Mouse (Mus musculus) neural tube, embryonic 12.5 days (tissue): ENCODE data around the gene Kif16b. TPM values are rescaled to one million over a fixed set of nuclear protein-coding genes. Genes with fewer than 3 reads are reported as not detected.

Experiments used
- ATAC-seq: fragments of 200-750 bp; cut with Nextera tagmentation; 2 replicates; pipeline ENCODE4 v1.8.0; 2017; ENCODE audit warnings: low read depth, mild to moderate bottlenecking, moderate TSS enrichment, moderate library complexity; ENCODE audit not compliant: low FRiP score
- H3K27ac ChIP-seq: fragments of 300-500 bp; sonication (generic); 2 replicates; pipeline ENCODE4 v1.5.1; 2016
- H3K27me3 ChIP-seq: fragments of 300-500 bp; sonication (generic); replicated peaks from 2 replicates; pipeline ENCODE4 v1.6.1; 2016; ENCODE audit warnings: mild to moderate bottlenecking
- H3K36me3 ChIP-seq: fragments of 300-500 bp; sonication (generic); 2 replicates; pipeline ENCODE4 v1.6.1; 2016; ENCODE audit warnings: mild to moderate bottlenecking
- H3K4me1 ChIP-seq: fragments of 300-500 bp; sonication (generic); 2 replicates; pipeline ENCODE4 v1.6.1; 2016
- H3K4me2 ChIP-seq: fragments of 300-500 bp; sonication (generic); replicated peaks from 2 replicates; pipeline ENCODE4 v1.6.1; 2016; ENCODE audit warnings: mild to moderate bottlenecking
- H3K4me3 ChIP-seq: fragments of 300-500 bp; sonication (generic); 2 replicates; pipeline ENCODE4 v1.5.1; 2016
- H3K9ac ChIP-seq: fragments of 300-500 bp; sonication (generic); 2 replicates; pipeline ENCODE4 v1.6.1; 2016; ENCODE audit warnings: mild to moderate bottlenecking
- H3K9me3 ChIP-seq: fragments of 300-500 bp; sonication (generic); 2 replicates; pipeline ENCODE4 v1.6.1; 2016; ENCODE audit warnings: mild to moderate bottlenecking
- WGBS: fragments of 180-500 bp; shearing (Covaris S2); methylation state at CpG from one replicate; pipeline ENCODE4 v1.1.7; 2016; 5-methylcytosine and 5-hydroxymethylcytosine counted together
- polyA plus RNA-seq: library from polyadenylated mRNA; unstranded; fragments of >200 nt; fragmentation: Nextera tagmentation; extraction: Ambion mirVana; gene quantifications from 2 replicates; pipeline ENCODE4 v1.2.1, GENCODE M21; 2016

Kif16b gene
- polyA plus RNA-seq, 1 experiment from 2014 or later: 6.2 TPM

DNA sequence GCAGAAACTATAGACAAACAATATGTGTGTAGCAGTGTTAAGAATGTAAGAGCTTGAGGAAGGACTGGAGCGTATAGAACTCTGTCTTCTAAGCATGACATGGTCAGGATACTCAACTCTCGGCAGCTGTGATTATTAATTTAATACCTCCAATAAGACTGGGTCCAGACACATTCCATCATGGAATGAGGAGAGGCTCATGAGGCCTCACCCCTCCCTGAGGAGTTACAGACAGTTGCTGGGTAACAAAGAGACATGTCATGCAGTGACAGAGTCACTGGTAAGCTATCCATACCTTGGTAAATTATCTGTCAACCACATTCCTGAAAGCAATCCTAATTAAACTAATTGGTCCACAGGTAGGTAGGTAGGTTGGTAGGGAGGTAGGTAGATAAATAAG, 277.1 kb downstream of the Kif16b start:
- H3K9ac ChIP-seq: no peak overlapping the region
- H3K27ac ChIP-seq: no peak overlapping the region
- H3K4me2 ChIP-seq: no peak overlapping the region
- no peaks in the 10 kb centered on the region for H3K27me3 ChIP-seq
- no peaks in the 10 kb centered on the region for H3K36me3 ChIP-seq
- no peaks in the 10 kb centered on the region for H3K9me3 ChIP-seq
- no peaks in the 10 kb centered on the region for H3K4me1 ChIP-seq
- WGBS: 80% methylated on average over 2 of the region's 2 CpGs
- ATAC-seq: no peak; the same call in 1 of the 2 replicates
- H3K4me3 ChIP-seq: no peak overlapping the region

DNA sequence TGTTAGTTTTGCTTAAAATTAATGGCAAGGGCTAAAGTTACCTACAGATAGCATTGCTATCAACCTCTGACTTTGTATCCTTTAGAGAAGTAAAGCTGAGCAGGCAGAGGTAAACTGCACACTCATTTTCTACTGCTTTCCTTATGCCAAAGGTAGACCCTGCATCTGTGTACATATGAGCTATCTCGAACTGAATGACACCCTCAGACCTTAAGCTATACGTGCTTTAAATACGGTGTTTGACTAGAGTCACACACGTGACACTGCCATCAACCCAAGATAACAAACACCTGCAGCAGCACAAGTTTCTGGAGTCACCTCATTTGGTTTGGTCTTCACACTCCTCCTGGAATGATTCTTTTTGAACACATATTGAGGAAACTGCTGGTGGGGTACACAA, 280.2 kb downstream of the Kif16b start:
- H3K4me1 ChIP-seq: no peaks in the 10 kb centered on the region
- H3K4me3 ChIP-seq: no peak overlapping the region
- no peaks in the 10 kb centered on the region for H3K27me3 ChIP-seq
- H3K36me3 ChIP-seq: no peaks in the 10 kb centered on the region
- no peak for ATAC-seq
- H3K4me2 ChIP-seq: no peak overlapping the region
- WGBS: 94% methylated on average over 4 of the region's 4 CpGs
- H3K27ac ChIP-seq: no peak overlapping the region
- H3K9ac ChIP-seq: no peak overlapping the region
- H3K9me3 ChIP-seq: no peaks in the 10 kb centered on the region

DNA sequence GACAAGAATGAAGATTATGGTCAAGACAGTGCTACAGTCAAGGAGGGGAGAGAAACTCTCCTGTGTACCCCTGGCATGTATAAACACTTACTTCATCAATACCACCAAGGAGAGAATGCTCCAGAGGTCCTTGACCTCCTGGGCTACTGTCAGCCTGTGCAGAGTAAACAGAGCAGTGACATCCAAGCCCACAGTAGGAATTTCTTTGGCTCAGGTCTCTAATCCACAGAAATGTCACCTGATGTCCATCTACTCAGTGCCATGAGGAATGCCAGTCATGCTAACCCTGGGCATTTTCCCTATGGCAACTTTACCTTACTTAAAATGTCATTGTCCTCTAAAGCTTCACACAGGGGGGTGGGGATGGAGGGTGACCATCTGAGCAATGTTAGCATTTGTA, 281.4 kb downstream of the Kif16b start:
- no peak overlapping the region for H3K27ac ChIP-seq
- H3K9me3 ChIP-seq: no peaks in the 10 kb centered on the region
- no peaks in the 10 kb centered on the region for H3K27me3 ChIP-seq
- no peak overlapping the region for H3K4me3 ChIP-seq
- H3K9ac ChIP-seq: no peak overlapping the region
- no peaks in the 10 kb centered on the region for H3K36me3 ChIP-seq
- no peaks in the 10 kb centered on the region for H3K4me1 ChIP-seq
- no peak for ATAC-seq
- no peak overlapping the region for H3K4me2 ChIP-seq

DNA sequence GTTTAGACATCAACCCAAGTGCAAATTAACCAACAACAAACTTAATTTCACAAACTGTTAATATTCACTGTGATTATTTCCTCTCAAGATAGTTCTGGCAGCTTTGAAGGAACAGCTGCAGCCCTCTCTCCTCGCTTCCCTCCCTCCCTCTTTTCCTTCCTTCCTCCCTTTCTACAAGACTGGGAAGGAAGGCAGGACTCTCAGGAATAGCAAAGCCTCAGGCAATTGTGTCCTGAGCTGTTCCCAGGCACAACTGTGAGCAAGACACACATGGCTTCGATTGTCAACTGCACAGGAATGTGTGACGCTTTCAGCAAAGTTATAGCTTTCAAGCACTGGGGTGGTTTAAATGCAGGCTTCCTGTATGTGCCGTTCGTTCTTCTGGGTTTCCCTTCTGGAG, 286.8 kb downstream of the Kif16b start:
- no peaks in the 10 kb centered on the region for H3K36me3 ChIP-seq
- H3K4me1 ChIP-seq: no peaks in the 10 kb centered on the region
- ATAC-seq: no peak
- H3K9me3 ChIP-seq: no peaks in the 10 kb centered on the region
- no peak overlapping the region for H3K4me2 ChIP-seq
- no peak overlapping the region for H3K9ac ChIP-seq
- H3K27ac ChIP-seq: no peak overlapping the region
- 85% methylated on average over 5 of the region's 5 CpGs for WGBS
- H3K4me3 ChIP-seq: no peak overlapping the region
- H3K27me3 ChIP-seq: no peaks in the 10 kb centered on the region

DNA sequence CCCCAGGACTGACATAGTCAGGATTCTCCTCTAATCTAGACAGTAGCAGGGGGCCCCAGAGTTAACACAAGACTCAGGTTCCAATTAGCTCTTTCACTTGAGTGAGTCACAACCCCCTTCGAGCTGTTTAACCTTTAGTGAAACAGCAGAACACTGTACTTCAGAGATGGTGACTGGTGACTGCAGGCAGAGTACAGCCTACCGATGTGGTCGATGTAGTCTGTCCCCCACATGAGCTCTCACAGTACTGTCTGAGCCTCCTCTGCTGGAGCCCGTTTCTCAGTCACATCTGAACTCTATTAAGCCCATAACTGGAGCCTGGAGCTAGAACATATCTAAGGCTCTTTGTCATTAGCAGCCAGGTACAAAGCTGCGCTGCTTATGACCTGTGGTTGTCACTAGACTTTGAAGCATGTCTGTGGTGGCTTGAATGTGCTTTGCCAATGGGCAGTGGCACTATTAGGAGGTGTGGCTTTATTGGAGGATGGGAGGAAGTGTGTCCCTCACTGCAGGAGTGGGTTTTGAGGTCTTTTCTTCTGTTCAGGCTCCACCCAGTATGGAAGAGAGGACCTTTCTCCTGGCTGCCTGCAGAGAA, 288.9 kb downstream of the Kif16b start:
- 78% methylated on average over 5 of the region's 5 CpGs for WGBS
- H3K9me3 ChIP-seq: no peaks in the 10 kb centered on the region
- no peaks in the 10 kb centered on the region for H3K27me3 ChIP-seq
- H3K27ac ChIP-seq: no peak overlapping the region
- H3K4me1 ChIP-seq: peaks cover 5% of the 10 kb centered on the region
- no peaks in the 10 kb centered on the region for H3K36me3 ChIP-seq
- H3K4me2 ChIP-seq: no peak overlapping the region
- ATAC-seq: no peak
- H3K4me3 ChIP-seq: no peak overlapping the region
- no peak overlapping the region for H3K9ac ChIP-seq

DNA sequence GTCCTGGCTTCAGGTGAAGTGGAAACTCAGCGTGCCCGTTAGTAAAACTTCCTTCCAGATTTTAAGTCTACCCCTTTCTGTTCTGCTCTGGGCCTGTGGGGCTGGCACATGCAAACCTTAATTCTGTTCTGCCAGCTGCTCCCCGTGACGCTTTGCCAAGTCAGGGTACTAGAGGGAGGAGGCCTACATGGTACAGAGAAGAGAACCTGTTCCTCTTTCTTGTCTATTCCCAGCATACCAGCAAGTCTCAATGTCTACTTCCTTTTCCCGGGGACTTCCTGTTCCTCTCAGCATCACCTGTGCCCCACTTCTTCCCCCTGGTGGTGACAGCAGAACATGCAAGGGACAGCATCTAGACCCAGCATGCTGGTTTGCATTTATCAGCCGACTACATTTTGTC, 290.2 kb downstream of the Kif16b start:
- Histone ChIP-seq H3K27me3 (no peaks in the 10 kb centered on the region), H3K4me1 (peaks cover 5% of the 10 kb centered on the region), H3K9me3 (no peaks in the 10 kb centered on the region), H3K27ac (no peak overlapping the region), H3K4me2 (no peak overlapping the region), H3K9ac (no peak overlapping the region), H3K36me3 (no peaks in the 10 kb centered on the region), H3K4me3 (no peak overlapping the region)
- 87% methylated on average over 6 of the region's 6 CpGs for WGBS
- ATAC-seq: 0 out of 2 replicates have a peak, but pooled peaks have one; percentile 17

DNA sequence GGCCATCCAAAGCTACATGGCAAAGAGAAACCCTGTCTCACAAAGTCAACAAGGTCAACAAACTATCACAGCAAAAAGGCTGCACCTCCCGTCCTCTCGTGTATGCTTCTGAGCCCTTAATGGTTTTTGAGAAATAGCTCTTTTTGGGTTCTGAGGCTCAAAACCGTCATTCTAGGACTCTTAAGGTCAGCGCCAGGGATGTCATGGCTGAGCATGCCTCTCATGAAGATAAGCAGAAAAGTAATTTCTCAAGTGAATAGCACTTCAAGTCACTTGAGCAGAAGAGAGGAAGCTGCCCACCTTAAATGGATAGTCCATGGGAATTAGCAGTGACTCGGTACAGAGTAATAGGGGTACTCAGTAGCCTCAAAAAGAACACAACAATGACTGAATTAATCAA, 291.1 kb downstream of the Kif16b start:
- H3K4me1 ChIP-seq: peaks cover 5% of the 10 kb centered on the region
- H3K9ac ChIP-seq: no peak overlapping the region
- H3K9me3 ChIP-seq: no peaks in the 10 kb centered on the region
- H3K36me3 ChIP-seq: no peaks in the 10 kb centered on the region
- H3K4me2 ChIP-seq: no peak overlapping the region
- no peak for ATAC-seq
- H3K4me3 ChIP-seq: no peak overlapping the region
- no peaks in the 10 kb centered on the region for H3K27me3 ChIP-seq
- H3K27ac ChIP-seq: no peak overlapping the region
- 92% methylated on average over 5 of the region's 5 CpGs for WGBS

DNA sequence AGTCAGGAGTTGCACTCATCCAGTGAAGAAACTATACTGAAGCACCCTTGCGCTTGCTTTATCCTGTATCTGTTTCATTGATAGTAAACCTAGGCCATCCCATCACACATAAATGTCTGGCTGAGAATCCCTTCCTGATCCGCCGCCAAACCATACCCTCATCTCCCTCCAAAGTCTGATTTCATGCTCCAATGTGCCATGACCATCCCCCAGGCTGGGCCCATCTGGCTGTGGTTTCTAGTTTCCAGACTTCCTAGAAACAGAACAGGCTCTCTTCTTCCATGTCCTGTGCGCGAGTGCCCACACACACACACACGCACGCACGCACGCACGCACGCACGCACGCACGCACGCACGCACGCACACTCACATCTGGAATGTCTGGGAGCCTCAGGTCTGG, 292.6 kb downstream of the Kif16b start:
- no peak overlapping the region for H3K4me3 ChIP-seq
- H3K4me1 ChIP-seq: peaks cover 5% of the 10 kb centered on the region
- no peak overlapping the region for H3K9ac ChIP-seq
- no peaks in the 10 kb centered on the region for H3K9me3 ChIP-seq
- H3K27ac ChIP-seq: no peak overlapping the region
- H3K36me3 ChIP-seq: no peaks in the 10 kb centered on the region
- no peak overlapping the region for H3K4me2 ChIP-seq
- ATAC-seq: peak; percentile 60
- 76% methylated on average over 17 of the region's 17 CpGs for WGBS
- H3K27me3 ChIP-seq: no peaks in the 10 kb centered on the region

DNA sequence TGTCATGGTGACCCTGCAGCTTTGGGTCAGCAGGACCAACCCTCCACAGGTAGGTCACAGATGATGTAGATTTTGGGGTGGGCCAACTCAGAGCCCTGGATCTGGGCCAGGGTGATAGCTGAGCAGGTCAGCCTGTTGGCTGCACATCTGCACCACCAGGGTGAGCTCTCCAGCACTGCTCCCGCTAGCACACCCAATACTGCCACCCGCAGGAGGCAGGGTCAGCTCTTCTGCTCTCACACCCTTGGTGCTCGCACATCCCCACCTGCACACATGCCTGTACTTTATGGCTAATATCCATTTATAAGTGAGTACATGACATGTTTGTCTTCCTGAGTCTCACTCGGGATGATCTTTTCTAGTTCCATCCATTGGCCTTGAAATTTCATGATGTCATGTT, 296.6 kb downstream of the Kif16b start:
- H3K36me3 ChIP-seq: no peaks in the 10 kb centered on the region
- no peak overlapping the region for H3K9ac ChIP-seq
- no peak for ATAC-seq
- H3K4me3 ChIP-seq: no peak overlapping the region
- H3K4me2 ChIP-seq: no peak overlapping the region
- H3K4me1 ChIP-seq: peaks cover 5% of the 10 kb centered on the region
- 80% methylated on average over 4 of the region's 4 CpGs for WGBS
- no peak overlapping the region for H3K27ac ChIP-seq
- no peaks in the 10 kb centered on the region for H3K27me3 ChIP-seq
- H3K9me3 ChIP-seq: no peaks in the 10 kb centered on the region

DNA sequence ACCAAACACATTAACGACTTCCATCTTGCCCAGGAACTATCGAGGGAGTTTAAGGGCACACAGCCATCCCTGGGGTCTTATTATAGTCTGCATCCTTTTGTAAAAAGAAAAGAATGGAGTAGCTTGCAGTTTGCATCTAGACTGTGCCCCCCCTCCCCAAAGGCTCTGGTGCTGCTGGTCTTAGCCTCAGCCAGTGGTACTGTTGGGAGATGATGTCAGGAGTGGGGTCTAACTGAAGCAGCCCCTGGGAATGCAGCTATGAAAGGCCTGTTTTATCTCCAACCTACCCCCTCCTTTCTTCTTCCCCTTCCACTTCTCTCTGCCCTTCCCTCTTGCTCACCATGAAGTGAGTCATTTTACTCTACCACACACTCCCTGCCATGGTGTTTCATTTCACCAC, 298.1 kb downstream of the Kif16b start:
- 75% methylated on average over 2 of the region's 2 CpGs for WGBS
- no peaks in the 10 kb centered on the region for H3K9me3 ChIP-seq

DNA sequence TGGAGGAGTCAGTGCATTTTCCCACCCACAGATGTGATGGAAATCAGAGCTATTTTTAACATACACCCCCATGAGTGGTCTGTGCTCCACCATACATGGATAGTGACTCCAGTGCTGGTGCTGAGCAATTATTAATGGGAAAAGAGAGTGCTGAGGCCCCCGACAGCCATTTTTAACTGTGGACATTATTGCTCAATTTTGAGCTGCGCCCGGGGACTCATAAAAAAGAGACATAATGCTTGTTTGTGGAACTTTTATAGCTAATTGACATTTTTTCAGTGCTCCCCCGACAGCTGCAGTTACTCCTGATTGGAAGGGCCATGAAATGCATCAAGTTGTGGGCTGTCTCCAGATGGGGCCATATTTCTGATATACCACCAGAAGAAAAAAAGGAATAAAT, 302.1 kb downstream of the Kif16b start:
- no peaks in the 10 kb centered on the region for H3K27me3 ChIP-seq
- H3K4me2 ChIP-seq: no peak overlapping the region
- no peak overlapping the region for H3K27ac ChIP-seq
- ATAC-seq: peak; percentile 55
- H3K4me1 ChIP-seq: no peaks in the 10 kb centered on the region; the same call in 1 of the 2 replicates
- 51% methylated on average over 4 of the region's 4 CpGs for WGBS
- no peak overlapping the region for H3K9ac ChIP-seq
- H3K9me3 ChIP-seq: no peaks in the 10 kb centered on the region
- no peaks in the 10 kb centered on the region for H3K36me3 ChIP-seq
- H3K4me3 ChIP-seq: no peak overlapping the region

More for the DNA sequence above, 298.1 kb downstream of the Kif16b start:
- Histone ChIP-seq H3K36me3 (no peaks in the 10 kb centered on the region), H3K4me3 (no peak overlapping the region), H3K27me3 (no peaks in the 10 kb centered on the region), H3K4me2 (no peak overlapping the region), H3K9ac (no peak overlapping the region), H3K4me1 (no peaks in the 10 kb centered on the region), H3K27ac (no peak overlapping the region)
- ATAC-seq: no peak

DNA sequence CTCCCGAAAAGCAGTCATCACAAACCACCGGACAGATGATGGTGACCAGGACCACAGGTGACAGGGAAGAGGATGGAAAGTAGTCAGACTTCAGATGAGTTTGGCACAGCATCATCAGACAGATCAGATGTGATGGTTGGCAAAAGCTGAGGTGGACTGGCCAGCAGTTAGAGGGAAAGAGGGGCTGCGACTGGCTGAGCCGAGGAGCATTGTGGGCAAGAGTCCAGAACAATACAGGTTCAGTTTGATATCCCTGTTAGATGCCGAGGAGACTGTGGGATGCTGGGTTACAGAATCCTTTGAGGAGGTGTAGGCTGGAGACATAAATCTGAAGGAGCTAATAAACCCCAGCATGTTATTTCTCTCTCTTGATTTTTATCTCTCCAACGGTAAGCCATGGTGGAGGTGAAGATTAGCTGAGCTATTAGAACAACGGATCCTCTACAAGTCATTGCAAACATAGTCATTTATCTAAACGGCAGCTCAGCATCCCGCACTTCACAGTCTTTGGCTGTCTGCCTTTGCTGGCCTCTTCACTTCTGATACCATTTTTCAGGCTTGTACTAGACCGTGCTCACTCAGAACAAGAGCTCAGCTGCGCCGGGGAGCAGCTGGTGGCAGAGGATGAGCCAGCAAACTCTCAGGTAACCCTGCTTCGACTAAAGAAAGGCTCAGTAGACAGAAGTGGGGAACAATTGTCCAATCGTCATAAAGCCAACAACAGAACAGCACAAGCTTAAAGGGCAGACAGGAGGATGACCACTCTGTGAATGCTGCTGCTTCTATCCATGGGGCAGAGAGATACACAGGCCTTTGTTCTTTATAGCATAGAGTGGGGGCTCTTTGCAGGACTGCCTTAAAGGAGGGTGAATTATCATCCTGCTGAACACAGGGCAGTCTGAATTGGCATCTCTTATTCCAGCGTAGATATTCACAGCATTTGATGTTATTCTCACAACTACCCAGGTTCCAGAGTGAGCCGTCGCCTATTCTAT, 304.9 kb downstream of the Kif16b start:
- Histone ChIP-seq H3K4me3 (no peak overlapping the region), H3K9me3 (no peaks in the 10 kb centered on the region), H3K27me3 (no peaks in the 10 kb centered on the region), H3K4me1 (no peaks in the 10 kb centered on the region; the same call in 1 of the 2 replicates), H3K36me3 (no peaks in the 10 kb centered on the region), H3K4me2 (no peak overlapping the region), H3K27ac (no peak overlapping the region), H3K9ac (no peak overlapping the region)
- ATAC-seq: 0 out of 2 replicates have a peak, but pooled peaks have one; percentile 15
- WGBS: 73% methylated on average over 17 of the region's 17 CpGs
